9 mouse cellular contexts compared by ENCODE assay signal in genomic region chr12:85094706-85095105, GRCm38 (mm10). TPM values are rescaled to one million over a fixed set of nuclear protein-coding genes. Genes with fewer than 3 reads are reported as not detected.
DNase-seq lines count a peak whose midpoint lies in the region; ATAC-seq and TF ChIP-seq lines count a peak whose summit lies in the region.
"Had no signal": no experiment of that assay in that cellular context is flagged by ENCODE, and none has a peak within 500 bp of the region (broad histone marks: within the 10 kb centered on the region; RNA-seq: fewer than 3 reads in every experiment).

No protein-coding gene starts in this region.

- H3K9ac ChIP-seq in lung, postnatal 0 days (replicated peaks; ENCODE audit: low read depth) = no peak overlapping the region
- no peak overlapping the region for H3K9ac ChIP-seq in forebrain, embryonic 12.5 days
- H3K9ac ChIP-seq: liver, postnatal 0 days had no signal

- no peak for TF ChIP-seq EP300 in lung, postnatal 0 days (IDR thresholded peaks at IDR 0.05)

- no peak for TF ChIP-seq CTCF in lung, postnatal 0 days (IDR thresholded peaks at IDR 0.05)
- TF ChIP-seq CTCF in lung, adult 2 months (IDR thresholded peaks at IDR 0.05; ENCODE audit: insufficient read depth, low read length) = no peak

- no peaks in the 10 kb centered on the region for H3K9me3 ChIP-seq in lung, postnatal 0 days (ENCODE audit: low read length)
- H3K9me3 ChIP-seq in forebrain, embryonic 12.5 days = no peaks in the 10 kb centered on the region

- no peak for TF ChIP-seq POLR2A in lung, adult 2 months (IDR thresholded peaks at IDR 0.05; ENCODE audit: borderline replicate concordance, extremely low read depth, low read depth, low read length)

- H3K36me3 ChIP-seq in lung, postnatal 0 days (ENCODE audit: insufficient read depth, low read length) = no peaks in the 10 kb centered on the region
- H3K36me3 ChIP-seq in forebrain, embryonic 12.5 days (replicated peaks) = peaks cover 2% of the 10 kb centered on the region; the same call in 1 of the 2 replicates

- 79% methylated on average over 10 of the region's 10 CpGs for WGBS in lung, postnatal 0 days
- WGBS in lung, adult 2 months = 71% methylated on average over 10 of the region's 10 CpGs
- WGBS in forebrain, embryonic 12.5 days = 84% methylated on average over 10 of the region's 10 CpGs

- intact Hi-C loops in heart, postnatal 36 days (cut with DNase I) = loop anchor here (5.0 kb wide), 1 partner anchor 48 kb away; no protein-coding TSS in a partner anchor

- no peaks in the 10 kb centered on the region for H3K27me3 ChIP-seq in lung, postnatal 0 days (replicated peaks; ENCODE audit: insufficient read depth, low read length)
- no peaks in the 10 kb centered on the region for H3K27me3 ChIP-seq in forebrain, embryonic 12.5 days

- DNase-seq in lung, postnatal 0 days (ENCODE audit: low spot score) = no peak
- no peak for DNase-seq in lung, adult 2 months
- DNase-seq in gastrocnemius, adult 8-10 months (ENCODE audit: low spot score in 2 of 2) = peak; percentile 57
- DNase-seq in heart, postnatal 36 days = peak; percentile 27 to 50
- peak; percentile 51 for DNase-seq in skeletal muscle tissue, adult 2 months (ENCODE audit: low read depth, low spot score)
- DNase-seq: cerebellum, adult 11 months had no signal

- 0 out of 2 replicates have a peak, but pooled peaks cover 3% of the 10 kb centered on the region for H3K4me1 ChIP-seq in lung, postnatal 0 days (ENCODE audit: insufficient read depth, low read depth, low read length)
- H3K4me1 ChIP-seq in lung, adult 2 months (ENCODE audit: control insufficient read depth, insufficient read depth, low read length) = no peaks in the 10 kb centered on the region
- H3K4me1 ChIP-seq in forebrain, embryonic 12.5 days = peaks cover 3% of the 10 kb centered on the region

- no peak overlapping the region for H3K27ac ChIP-seq in lung, postnatal 0 days (ENCODE audit: low read length)
- no peak overlapping the region for H3K27ac ChIP-seq in forebrain, embryonic 12.5 days

- H3K4me2 ChIP-seq in lung, postnatal 0 days (replicated peaks; ENCODE audit: low read depth, low read length) = no peak overlapping the region
- H3K4me2 ChIP-seq in forebrain, embryonic 12.5 days = no peak overlapping the region

- H3K4me3 ChIP-seq in lung, postnatal 0 days (ENCODE audit: low read depth, low read length) = no peak overlapping the region
- H3K4me3 ChIP-seq in lung, adult 2 months (replicated peaks; ENCODE audit: extremely low read depth, low read depth, low read length) = no peak overlapping the region
- no peak overlapping the region for H3K4me3 ChIP-seq in forebrain, embryonic 12.5 days (replicated peaks)

- 0 out of 2 replicates have a peak, but pooled peaks have one; percentile 2 for ATAC-seq in lung, postnatal 0 days
- ATAC-seq in forebrain, embryonic 12.5 days (ENCODE audit: low FRiP score) = no peak
- no peak for ATAC-seq in frontal cortex, adult (ENCODE audit: low TSS enrichment)

RNA-seq across cellular contexts. Expression of gene Prox2, which starts 15.9 kb away (rescaled TPM):
- 3.7 and 5.6 TPM in 2 replicates for polyA plus RNA-seq in lung, postnatal 0 days (2015; fragmentation: Nextera tagmentation; extraction: Ambion mirVana)
- polyA plus RNA-seq in lung, adult 2 months (2012; rRNA removed) = 2.6 and 2.8 TPM in 2 replicates
- 1 to 10 TPM; 2.0 to 3.3 (median 2.6) TPM for total RNA-seq in gastrocnemius, adult 8-10 months (2022)
- 1 to 10 TPM; 2.1 to 2.3 TPM for total RNA-seq in heart, postnatal 36 days (2021)
- polyA plus RNA-seq in forebrain, embryonic 12.5 days (2016; fragmentation: Nextera tagmentation; extraction: Ambion mirVana) = 3.1 and 4.3 TPM in 2 replicates

RNA-seq across cellular contexts. Expression of gene Dlst, which starts 15.9 kb away (rescaled TPM):
- 70.7 and 72.5 TPM in 2 replicates for polyA plus RNA-seq in lung, postnatal 0 days (2015; fragmentation: Nextera tagmentation; extraction: Ambion mirVana)
- 62.8 and 88.7 TPM in 2 replicates for polyA plus RNA-seq in lung, adult 2 months (2012; rRNA removed)
- 100 to 1,000 TPM; 236 to 267 (median 263) TPM for total RNA-seq in gastrocnemius, adult 8-10 months (2022)
- 100 to 1,000 TPM; 681 to 829 TPM for total RNA-seq in heart, postnatal 36 days (2021)
- polyA plus RNA-seq in forebrain, embryonic 12.5 days (2016; fragmentation: Nextera tagmentation; extraction: Ambion mirVana) = 104 and 109 TPM in 2 replicates

RNA-seq across cellular contexts. Expression of gene Rps6kl1, which starts 56.4 kb away (rescaled TPM):
- 0.82 and 0.83 TPM in 2 replicates for polyA plus RNA-seq in lung, postnatal 0 days (2015; fragmentation: Nextera tagmentation; extraction: Ambion mirVana)
- polyA plus RNA-seq in lung, adult 2 months (2012; rRNA removed) = 1.1 and 1.4 TPM in 2 replicates
- total RNA-seq in gastrocnemius, adult 8-10 months (2022) = under 1 TPM; 0.31 to 0.46 (median 0.32) TPM
- total RNA-seq in heart, postnatal 36 days (2021) = 1 to 10 TPM; 3.6 to 3.9 TPM
- polyA plus RNA-seq in forebrain, embryonic 12.5 days (2016; fragmentation: Nextera tagmentation; extraction: Ambion mirVana) = 5.8 and 6.1 TPM in 2 replicates

Comparison
In these comparisons a context has a peak if more than half of its experiments do, and no peak if none do; other contexts are left out.
1. DNase-seq: peak in gastrocnemius, adult 8-10 months (2 of 2), heart, postnatal 36 days (2 of 2) and skeletal muscle tissue, adult 2 months (single experiment); none in lung, postnatal 0 days (single experiment) and lung, adult 2 months (single experiment).